Mouse (Mus musculus): ENCODE measurements around the gene Pknox1. TPM values are rescaled to one million over a fixed set of nuclear protein-coding genes. Genes with fewer than 3 reads are reported as not detected.
"Not testable (repeated sequence)": the region's sequence is repeated elsewhere in the genome, so short reads cannot be mapped to it uniquely, and the experiment has no call there.

Pknox1 gene
- 10 to 100 TPM in 1 of 4 experiments, 1 to 10 TPM in 3; 5.6 to 10.3 (median 7.2) TPM for total RNA-seq (2022)

- peak; percentile 98 to 99 for DNase-seq (ENCODE audit: low spot score in 2 of 2)
Observed at GRCm38 (mm10) chr17:31564015-31564857, at the start of gene Pknox1. TSS of gene Pknox1 (plus strand) at chr17:31564734.

GRCm38 (mm10) chr17:31519344-31519945 lies 45.1 kb upstream of the Pknox1 start:
- DNase-seq (ENCODE audit: low spot score in 2 of 2), result no peak

GRCm38 (mm10) chr17:31519946-31520838 lies 44.3 kb upstream of the Pknox1 start, which contains the start of the genes Wdr4 and Ndufv3:
TSS of gene Wdr4 (minus strand) at chr17:31519980.
TSS of gene Ndufv3 (plus strand) at chr17:31520115.
- peak; percentile 99 to 100 for DNase-seq (ENCODE audit: low spot score in 2 of 2)

- DNase-seq (ENCODE audit: low spot score in 2 of 2), result peak; percentile 29 to 51
Observed at GRCm38 (mm10) chr17:31520895-31521294, 43.6 kb upstream of the Pknox1 start.

- DNase-seq (ENCODE audit: low spot score in 2 of 2), result no peak
Observed at GRCm38 (mm10) chr17:31521948-31522347, 42.6 kb upstream of the Pknox1 start.

- no peak for DNase-seq (ENCODE audit: low spot score in 2 of 2)
Observed at GRCm38 (mm10) chr17:31525114-31525513, 39.4 kb upstream of the Pknox1 start.

- no peak for DNase-seq (ENCODE audit: low spot score in 2 of 2)
Observed at GRCm38 (mm10) chr17:31525816-31526215, 38.7 kb upstream of the Pknox1 start.

- no peak for DNase-seq (ENCODE audit: low spot score in 2 of 2)
Observed at GRCm38 (mm10) chr17:31529314-31529713, 35.2 kb upstream of the Pknox1 start.

GRCm38 (mm10) chr17:31531441-31532158 lies 32.9 kb upstream of the Pknox1 start:
- DNase-seq (ENCODE audit: low spot score in 2 of 2), result no peak

GRCm38 (mm10) chr17:31532331-31532730 lies 32.2 kb upstream of the Pknox1 start:
- DNase-seq (ENCODE audit: low spot score in 2 of 2), result not testable (repeated sequence)

GRCm38 (mm10) chr17:31535358-31535757 lies 29.2 kb upstream of the Pknox1 start:
- DNase-seq (ENCODE audit: low spot score in 2 of 2), result no peak

GRCm38 (mm10) chr17:31535871-31536629 lies 28.5 kb upstream of the Pknox1 start:
- DNase-seq (ENCODE audit: low spot score in 2 of 2), result peak; percentile 10 to 35

GRCm38 (mm10) chr17:31540101-31540500 lies 24.4 kb upstream of the Pknox1 start:
- DNase-seq (ENCODE audit: low spot score in 2 of 2), result no peak

GRCm38 (mm10) chr17:31540809-31541459 lies 23.6 kb upstream of the Pknox1 start:
- DNase-seq (ENCODE audit: low spot score in 2 of 2), result no peak

GRCm38 (mm10) chr17:31541460-31541831 lies 23.1 kb upstream of the Pknox1 start:
- peak in 1 of 2 experiments; percentile 15 for DNase-seq (ENCODE audit: low spot score in 2 of 2)

- DNase-seq (ENCODE audit: low spot score in 2 of 2), result no peak
Observed at GRCm38 (mm10) chr17:31543574-31543973, 21.0 kb upstream of the Pknox1 start.

- DNase-seq (ENCODE audit: low spot score in 2 of 2), result peak in 1 of 2 experiments; percentile 22
Observed at GRCm38 (mm10) chr17:31546444-31547196, 17.9 kb upstream of the Pknox1 start.

- DNase-seq (ENCODE audit: low spot score in 2 of 2), result no peak
Observed at GRCm38 (mm10) chr17:31547974-31548373, 16.6 kb upstream of the Pknox1 start.

GRCm38 (mm10) chr17:31549389-31549788 lies 15.1 kb upstream of the Pknox1 start:
- DNase-seq (ENCODE audit: low spot score in 2 of 2), result no peak
